Mouse (Mus musculus) limb, embryonic 13.5 days (tissue): Measurements from ENCODE around the gene Akna. TPM values are rescaled to one million over a fixed set of nuclear protein-coding genes. Genes with fewer than 3 reads are reported as not detected.

Experiments
- ATAC-seq: fragments of 200-750 bp; cut with Nextera tagmentation; 2 replicates; pipeline ENCODE4 v1.8.0; 2017; ENCODE audit warnings: low read depth, moderate number of reproducible peaks, moderate TSS enrichment; ENCODE audit not compliant: low FRiP score
- H3K27ac ChIP-seq: fragments of 300-500 bp; sonication (generic); 2 replicates; pipeline ENCODE4 v1.5.1; 2015; ENCODE audit warnings: inconsistent platforms, mild to moderate bottlenecking, moderate library complexity
- H3K27me3 ChIP-seq: fragments of 300-500 bp; sonication (generic); 2 replicates; pipeline ENCODE4 v1.6.1; 2015; ENCODE audit warnings: mild to moderate bottlenecking, inconsistent platforms
- H3K36me3 ChIP-seq: fragments of 300-500 bp; sonication (generic); 2 replicates; pipeline ENCODE4 v1.6.1; 2015; ENCODE audit warnings: inconsistent platforms, mild to moderate bottlenecking, moderate library complexity
- H3K4me1 ChIP-seq: fragments of 300-500 bp; sonication (generic); 2 replicates; pipeline ENCODE4 v1.6.1; 2015; ENCODE audit warnings: inconsistent platforms
- H3K4me2 ChIP-seq: fragments of 300-500 bp; sonication (generic); replicated peaks from 2 replicates; pipeline ENCODE4 v1.6.1; 2015; ENCODE audit warnings: inconsistent platforms, mild to moderate bottlenecking, moderate library complexity
- H3K4me3 ChIP-seq: fragments of 300-500 bp; sonication (generic); 2 replicates; pipeline ENCODE4 v1.5.1; 2015; ENCODE audit warnings: moderate library complexity, mild to moderate bottlenecking, inconsistent platforms
- H3K9ac ChIP-seq: fragments of 300-500 bp; sonication (generic); 2 replicates; pipeline ENCODE4 v1.6.1; 2015; ENCODE audit warnings: mild to moderate bottlenecking, inconsistent platforms
- H3K9me3 ChIP-seq: fragments of 300-500 bp; sonication (generic); 2 replicates; pipeline ENCODE4 v1.6.1; 2016; ENCODE audit warnings: inconsistent platforms
- WGBS: fragments of 180-500 bp; shearing (Covaris S2); methylation state at CpG from one replicate; pipeline ENCODE4 v1.1.7; 2015; 5-methylcytosine and 5-hydroxymethylcytosine counted together
- polyA plus RNA-seq: library from polyadenylated mRNA; unstranded; fragments of >200 nt; fragmentation: Nextera tagmentation; extraction: Ambion mirVana; gene quantifications from 2 replicates; pipeline ENCODE4 v1.2.1, GENCODE M21; 2015

Akna gene
- polyA plus RNA-seq, 1 experiment from 2014 or later, result 8.6 TPM

- Histone ChIP-seq H3K36me3 (peaks cover 36% of the 10 kb centered on the region), H3K27ac (peak overlapping the region; percentile 72; the same call in 1 of the 2 replicates), H3K27me3 (no peaks in the 10 kb centered on the region), H3K4me2 (0 out of 2 replicates have a peak overlapping the region, but pooled peaks have one; percentile 2), H3K4me3 (no peak overlapping the region), H3K4me1 (peaks cover 59% of the 10 kb centered on the region), H3K9ac (peak overlapping the region; percentile 4; the same call in 1 of the 2 replicates), H3K9me3 (no peaks in the 10 kb centered on the region)
- WGBS, result 30% methylated on average over 11 of the region's 11 CpGs
- no peak for ATAC-seq
These were observed 4.1 kb downstream of the Akna start for GRCm38 (mm10) chr4:63398854-63399609.

- 90% methylated on average over 10 of the region's 10 CpGs for WGBS
- H3K4me1 ChIP-seq, result peaks cover 49% of the 10 kb centered on the region
These were observed 5.1 kb downstream of the Akna start for GRCm38 (mm10) chr4:63397981-63398537.

GRCm38 (mm10) chr4:63391322-63391721 lies 11.8 kb downstream of the Akna start:
- no peak overlapping the region for H3K4me2 ChIP-seq
- H3K27ac ChIP-seq, result no peak overlapping the region
- peaks cover 79% of the 10 kb centered on the region for H3K36me3 ChIP-seq
- no peaks in the 10 kb centered on the region for H3K9me3 ChIP-seq
- H3K9ac ChIP-seq, result no peak overlapping the region
- ATAC-seq, result no peak
- 90% methylated on average over 6 of the region's 6 CpGs for WGBS
- no peak overlapping the region for H3K4me3 ChIP-seq
- H3K4me1 ChIP-seq, result peaks cover 10% of the 10 kb centered on the region
- H3K27me3 ChIP-seq, result no peaks in the 10 kb centered on the region

More at GRCm38 (mm10) chr4:63397981-63398537, 5.1 kb downstream of the Akna start:
- H3K9me3 ChIP-seq, result no peaks in the 10 kb centered on the region
- peak overlapping the region; percentile 72; the same call in 1 of the 2 replicates for H3K27ac ChIP-seq
- peaks cover 43% of the 10 kb centered on the region for H3K36me3 ChIP-seq
- no peak overlapping the region for H3K9ac ChIP-seq
- no peak overlapping the region for H3K4me2 ChIP-seq
- ATAC-seq, result no peak
- H3K4me3 ChIP-seq, result no peak overlapping the region
- no peaks in the 10 kb centered on the region for H3K27me3 ChIP-seq

- H3K36me3 ChIP-seq, result peaks cover 80% of the 10 kb centered on the region
- no peak overlapping the region; the same call in 1 of the 2 replicates for H3K9ac ChIP-seq
- H3K4me1 ChIP-seq, result peaks cover 10% of the 10 kb centered on the region
- ATAC-seq, result no peak
- 53% methylated on average over 11 of the region's 11 CpGs for WGBS
- no peak overlapping the region for H3K4me3 ChIP-seq
- H3K27ac ChIP-seq, result no peak overlapping the region
- H3K27me3 ChIP-seq, result no peaks in the 10 kb centered on the region
- H3K4me2 ChIP-seq, result no peak overlapping the region
- H3K9me3 ChIP-seq, result no peaks in the 10 kb centered on the region
These were observed 13.1 kb downstream of the Akna start for GRCm38 (mm10) chr4:63389887-63390528.

- no peak overlapping the region for H3K27ac ChIP-seq
- H3K9ac ChIP-seq, result peak overlapping the region; percentile 19; the same call in 1 of the 2 replicates
- peaks cover 76% of the 10 kb centered on the region for H3K36me3 ChIP-seq
- no peak for ATAC-seq
- H3K4me3 ChIP-seq, result no peak overlapping the region
- 35% methylated on average over 8 of the region's 8 CpGs for WGBS
- H3K4me1 ChIP-seq, result peaks cover 10% of the 10 kb centered on the region
- H3K9me3 ChIP-seq, result no peaks in the 10 kb centered on the region
- no peak overlapping the region for H3K4me2 ChIP-seq
- H3K27me3 ChIP-seq, result no peaks in the 10 kb centered on the region
These were observed 13.8 kb downstream of the Akna start for GRCm38 (mm10) chr4:63389121-63389886.

- Histone ChIP-seq H3K4me2 (no peak overlapping the region), H3K36me3 (peaks cover 74% of the 10 kb centered on the region), H3K9me3 (no peaks in the 10 kb centered on the region), H3K4me1 (peaks cover 10% of the 10 kb centered on the region), H3K4me3 (no peak overlapping the region), H3K9ac (no peak overlapping the region), H3K27me3 (no peaks in the 10 kb centered on the region), H3K27ac (no peak overlapping the region)
- WGBS, result 78% methylated on average over 6 of the region's 6 CpGs
- ATAC-seq, result no peak
These were observed 15.1 kb downstream of the Akna start for GRCm38 (mm10) chr4:63388029-63388428.

- Histone ChIP-seq H3K36me3 (peaks cover 72% of the 10 kb centered on the region), H3K27me3 (no peaks in the 10 kb centered on the region), H3K4me1 (peaks cover 10% of the 10 kb centered on the region), H3K4me3 (no peak overlapping the region), H3K4me2 (no peak overlapping the region), H3K9ac (no peak overlapping the region), H3K9me3 (no peaks in the 10 kb centered on the region), H3K27ac (no peak overlapping the region)
- 79% methylated on average over 11 of the region's 11 CpGs for WGBS
- no peak for ATAC-seq
These were observed 17.4 kb downstream of the Akna start for GRCm38 (mm10) chr4:63385784-63386183.

GRCm38 (mm10) chr4:63385253-63385652 lies 17.9 kb downstream of the Akna start:
- 86% methylated on average over 3 of the region's 3 CpGs for WGBS
- H3K36me3 ChIP-seq, result peaks cover 72% of the 10 kb centered on the region
- no peak for ATAC-seq

GRCm38 (mm10) chr4:63384262-63384661 lies 18.9 kb downstream of the Akna start:
- H3K9ac ChIP-seq, result no peak overlapping the region
- ATAC-seq, result no peak
- H3K36me3 ChIP-seq, result peaks cover 78% of the 10 kb centered on the region
- no peaks in the 10 kb centered on the region for H3K9me3 ChIP-seq
- no peak overlapping the region for H3K4me3 ChIP-seq
- H3K27ac ChIP-seq, result no peak overlapping the region
- H3K4me2 ChIP-seq, result no peak overlapping the region
- H3K27me3 ChIP-seq, result no peaks in the 10 kb centered on the region
- 89% methylated on average over 4 of the region's 4 CpGs for WGBS
- peaks cover 3% of the 10 kb centered on the region for H3K4me1 ChIP-seq

More at GRCm38 (mm10) chr4:63385253-63385652, 17.9 kb downstream of the Akna start:
- Histone ChIP-seq H3K4me3 (no peak overlapping the region), H3K4me2 (no peak overlapping the region), H3K9ac (no peak overlapping the region), H3K27ac (no peak overlapping the region), H3K27me3 (no peaks in the 10 kb centered on the region), H3K9me3 (no peaks in the 10 kb centered on the region), H3K4me1 (peaks cover 10% of the 10 kb centered on the region)

- no peak for ATAC-seq
- Histone ChIP-seq H3K27me3 (no peaks in the 10 kb centered on the region), H3K4me2 (no peak overlapping the region), H3K9ac (no peak overlapping the region), H3K9me3 (no peaks in the 10 kb centered on the region), H3K4me1 (no peaks in the 10 kb centered on the region), H3K27ac (no peak overlapping the region), H3K4me3 (no peak overlapping the region), H3K36me3 (peaks cover 83% of the 10 kb centered on the region)
- 77% methylated on average over 12 of the region's 12 CpGs for WGBS
These were observed 19.7 kb downstream of the Akna start for GRCm38 (mm10) chr4:63383474-63383873.

GRCm38 (mm10) chr4:63382676-63383369 lies 20.3 kb downstream of the Akna start:
- no peak for ATAC-seq
- Histone ChIP-seq H3K27me3 (no peaks in the 10 kb centered on the region), H3K36me3 (peaks cover 85% of the 10 kb centered on the region), H3K4me3 (no peak overlapping the region), H3K9me3 (no peaks in the 10 kb centered on the region), H3K4me2 (no peak overlapping the region), H3K27ac (no peak overlapping the region), H3K9ac (no peak overlapping the region), H3K4me1 (no peaks in the 10 kb centered on the region)
- 91% methylated on average over 4 of the region's 4 CpGs for WGBS
